Mouse (Mus musculus) gonadal fat pad, adult 2 months (tissue): ENCODE measurements around the gene Prdm1. TPM values are rescaled to one million over a fixed set of nuclear protein-coding genes. Genes with fewer than 3 reads are reported as not detected.

ENCODE experiments used
- DNase-seq: peaks from one replicate; pipeline ENCODE4 v3.0.0-alpha.2; 2012; ENCODE audit warnings: low read depth
- polyA plus RNA-seq: library from polyadenylated mRNA; depleted of rRNA; stranded (reverse); fragments of >200 nt; gene quantifications from 2 replicates; pipeline ENCODE4 v1.2.3, GENCODE M21; 2012

Prdm1 gene
- polyA plus RNA-seq, 1 experiment: 2.2 TPM

DNA sequence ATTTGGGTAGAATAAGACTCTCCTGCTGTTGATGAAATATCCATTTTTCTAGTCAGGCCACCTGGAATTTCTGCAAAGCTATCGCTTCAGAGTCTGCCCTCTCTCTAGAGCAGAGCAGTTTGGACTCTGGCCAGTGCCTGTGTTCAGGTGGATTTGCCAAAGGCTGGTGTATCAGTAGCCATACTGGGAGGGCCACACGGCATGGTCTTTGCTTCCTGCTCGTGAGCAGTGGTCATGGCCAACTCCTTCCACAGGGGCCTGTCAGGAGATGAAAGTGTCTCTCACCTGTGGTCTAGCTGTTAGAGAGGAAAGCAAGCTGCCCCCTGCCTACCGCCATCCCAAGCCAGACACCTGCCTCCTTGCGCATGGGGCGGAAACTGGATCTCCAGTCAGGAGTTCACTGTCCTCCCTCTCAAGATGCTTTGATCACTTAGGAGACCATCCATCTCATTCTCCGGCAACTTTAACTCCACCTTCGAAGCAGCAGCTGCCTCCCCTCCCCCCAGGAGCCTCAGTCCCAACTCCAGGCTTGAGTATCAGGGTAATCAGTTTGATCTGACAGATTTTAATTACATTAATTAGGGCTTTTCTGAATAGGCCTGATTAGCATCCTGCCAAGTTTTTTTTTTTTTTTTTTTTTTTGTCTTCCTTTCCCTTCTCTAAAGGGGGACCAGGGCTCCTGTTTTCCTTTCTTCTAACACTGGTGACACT lies 35.3 kb downstream of the Prdm1 start:
- no peak for DNase-seq

DNA sequence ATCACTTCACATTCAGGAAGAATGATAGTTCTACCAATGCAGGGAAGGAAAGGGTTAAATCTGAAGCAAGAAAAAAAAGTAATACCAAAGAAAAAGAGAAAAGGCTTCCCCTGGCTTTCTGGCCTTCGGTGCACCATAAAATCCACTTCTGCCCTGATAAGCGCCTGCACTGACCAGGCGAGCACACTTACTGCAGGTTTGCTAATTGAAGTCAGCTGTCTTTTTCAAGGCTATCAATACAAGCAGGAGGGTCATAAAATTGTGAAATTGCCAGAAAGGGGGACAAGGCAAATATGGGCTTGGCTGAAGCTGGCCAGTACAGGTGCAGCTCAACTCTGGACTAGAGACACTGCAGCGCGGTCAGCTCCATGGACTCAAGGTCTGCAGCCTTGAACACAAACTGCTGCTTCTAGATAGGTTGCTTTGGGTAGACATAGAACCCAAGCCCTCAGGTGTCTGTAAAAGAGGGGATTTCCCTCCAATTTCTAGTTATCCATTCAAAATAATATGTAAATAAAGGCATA lies 37.3 kb downstream of the Prdm1 start:
- DNase-seq: no peak

DNA sequence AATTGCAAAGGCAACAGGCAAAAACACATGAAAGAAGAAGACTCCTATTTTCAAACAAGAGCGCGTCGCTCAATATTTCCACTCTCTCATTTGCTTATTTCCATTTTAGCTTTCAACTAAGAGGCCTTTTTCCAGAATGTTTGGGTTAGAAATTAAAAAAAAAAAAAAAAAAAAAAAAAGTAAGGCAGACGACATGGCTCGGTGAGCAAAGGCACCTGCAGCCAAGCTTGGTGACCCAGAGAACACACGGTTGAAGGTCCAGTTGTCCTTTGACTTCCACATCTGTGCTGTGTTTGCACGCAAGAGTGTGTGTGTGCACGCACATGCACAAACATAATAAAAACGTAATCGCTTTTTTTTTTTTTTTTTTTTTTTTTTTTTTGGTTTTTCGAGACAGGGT lies 41.2 kb downstream of the Prdm1 start:
- no peak for DNase-seq

DNA sequence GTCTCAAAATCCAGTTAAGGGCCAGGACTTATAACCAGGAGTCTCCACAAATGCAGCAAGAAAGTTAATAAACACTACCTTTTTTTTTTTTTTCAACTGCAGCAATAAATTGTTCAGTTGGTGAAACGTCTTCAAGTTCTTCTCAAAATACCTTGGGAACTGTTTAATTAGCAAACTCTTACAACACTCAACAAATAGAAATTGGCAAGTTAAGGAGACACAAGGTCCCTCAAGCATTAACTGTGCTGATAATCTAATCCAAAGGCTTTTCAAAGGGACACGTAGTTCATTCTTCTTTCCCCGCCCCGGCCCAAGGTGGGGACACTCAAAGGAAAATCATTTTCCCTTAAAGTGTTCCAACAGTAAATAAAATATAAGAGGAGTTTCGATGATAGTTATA lies 44.2 kb downstream of the Prdm1 start:
- no peak for DNase-seq

GRCm38 (mm10) chr10:44483116-44483515 lies 45.2 kb downstream of the Prdm1 start:
- DNase-seq: no peak

DNA sequence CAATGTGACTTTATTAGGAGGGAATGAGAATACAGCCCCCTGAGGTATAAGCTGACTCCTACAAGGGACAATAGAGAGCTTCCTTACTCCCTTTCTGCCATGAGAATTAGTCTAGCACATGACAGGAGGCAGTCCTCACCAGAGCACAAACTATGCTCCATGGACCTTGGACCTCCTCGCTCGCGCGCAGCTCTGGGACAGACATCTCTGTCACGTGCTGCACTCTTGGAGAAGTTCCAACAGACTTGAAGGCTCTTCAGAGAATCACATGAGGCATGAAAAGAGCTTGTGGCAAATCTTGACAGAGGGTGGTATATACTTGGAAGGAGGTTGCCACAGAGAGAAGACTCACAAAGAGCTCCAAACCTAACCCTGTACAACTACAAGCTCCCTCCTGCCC lies 46.9 kb downstream of the Prdm1 start:
- DNase-seq: no peak

DNA sequence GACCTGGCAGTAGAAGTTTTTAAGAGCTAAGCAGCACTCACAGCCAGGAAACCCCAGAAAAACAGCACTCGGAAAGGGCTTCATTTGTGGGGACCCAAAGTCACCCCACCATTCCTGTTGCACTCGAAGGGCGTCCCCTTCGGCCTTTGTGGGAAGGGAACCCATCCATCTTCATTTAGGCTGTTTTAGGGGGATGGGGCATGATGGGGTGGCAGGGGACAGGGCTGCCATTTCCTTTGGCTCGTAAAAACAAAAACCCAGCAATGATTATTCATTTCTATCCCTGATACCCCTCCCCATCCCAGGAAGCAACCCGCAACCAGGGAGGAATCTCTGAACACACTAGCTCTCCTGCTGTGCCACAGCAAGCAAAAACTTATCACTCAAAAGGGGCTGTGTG lies 49.0 kb downstream of the Prdm1 start:
- no peak for DNase-seq

DNA sequence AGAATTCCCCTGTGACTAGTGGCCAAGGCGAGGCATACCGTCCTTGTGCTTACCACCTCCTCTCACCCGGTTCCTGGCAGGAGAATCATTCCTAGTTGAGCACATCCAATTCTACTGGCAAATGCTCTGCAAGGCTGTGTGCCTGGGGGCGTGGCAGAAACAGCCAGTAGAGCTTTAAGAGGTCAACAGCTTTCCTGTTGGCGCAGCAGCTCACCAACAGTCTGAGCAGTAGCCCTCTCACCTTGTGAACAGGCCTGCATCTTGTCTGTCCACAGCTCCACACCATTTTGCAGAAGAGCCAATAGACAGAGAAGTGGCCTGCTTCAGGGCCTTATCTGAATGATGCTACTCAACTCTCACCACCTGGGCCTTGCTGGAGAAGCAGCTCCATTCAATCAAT lies 50.2 kb downstream of the Prdm1 start:
- DNase-seq: no peak

- no peak for DNase-seq
These were observed 51.1 kb downstream of the Prdm1 start for GRCm38 (mm10) chr10:44477240-44477639.

DNA sequence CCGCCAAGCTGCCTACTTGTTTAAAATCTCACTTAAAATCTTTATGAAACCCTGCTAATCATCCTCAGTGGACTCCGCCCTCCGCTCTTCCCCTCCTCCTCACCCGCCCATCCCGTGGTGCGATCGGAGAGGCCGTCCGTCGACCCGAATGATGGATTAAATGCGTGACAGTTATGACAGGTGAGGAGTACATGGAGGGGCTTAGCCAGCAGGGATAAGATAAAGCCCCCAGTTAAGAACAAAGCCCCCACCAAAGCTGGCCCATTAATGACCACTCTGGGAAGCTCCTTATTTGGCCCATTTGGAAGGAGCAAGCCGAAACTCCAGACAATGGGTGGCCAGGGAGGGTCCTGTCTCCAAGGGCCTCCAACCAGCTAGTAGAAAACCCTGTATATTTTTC lies 51.8 kb downstream of the Prdm1 start:
- DNase-seq: no peak

- no peak for DNase-seq
These were observed 52.9 kb downstream of the Prdm1 start for GRCm38 (mm10) chr10:44475376-44475775.

GRCm38 (mm10) chr10:44474256-44474655 lies 54.0 kb downstream of the Prdm1 start:
- no peak for DNase-seq

DNA sequence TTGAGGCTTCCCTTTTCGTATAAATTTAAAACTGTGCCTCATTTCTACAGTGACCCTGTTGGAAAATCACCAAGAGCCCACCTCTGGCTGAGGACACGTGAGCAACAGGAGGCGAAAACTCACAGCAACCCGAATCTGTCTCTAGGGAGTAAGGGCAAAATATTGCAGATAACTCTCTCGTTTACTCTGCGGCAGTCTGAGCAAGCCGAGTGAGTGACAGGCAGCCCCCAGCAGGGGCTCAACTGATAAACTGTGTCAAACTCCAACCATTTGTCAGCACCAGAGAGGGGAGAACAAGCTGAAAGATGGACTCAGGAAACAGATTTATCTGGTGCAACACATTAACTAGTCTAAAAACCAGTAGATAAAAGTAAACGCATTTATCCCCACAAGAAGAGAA lies 62.7 kb downstream of the Prdm1 start:
- no peak for DNase-seq

DNA sequence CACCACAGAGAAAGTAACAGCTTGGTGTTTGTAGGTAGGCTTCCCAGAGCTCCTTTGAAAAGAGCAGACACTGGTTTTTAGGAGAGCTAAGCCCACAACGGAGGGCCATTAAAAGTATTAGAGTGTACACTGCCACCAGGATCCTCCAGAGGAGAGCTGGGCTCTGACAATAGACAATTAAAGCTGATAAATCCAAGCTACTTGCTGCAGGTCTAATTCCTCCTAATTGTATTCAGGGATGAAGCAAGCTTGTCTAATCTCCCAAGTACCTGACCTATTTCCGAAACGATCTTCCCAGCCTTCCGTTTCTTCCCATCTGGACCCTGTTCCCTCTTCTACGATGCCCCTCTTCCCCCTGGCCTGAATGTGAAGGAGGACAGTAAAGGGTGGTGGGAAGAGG lies 63.7 kb downstream of the Prdm1 start:
- no peak for DNase-seq

GRCm38 (mm10) chr10:44463856-44464255 lies 64.4 kb downstream of the Prdm1 start:
- no peak for DNase-seq

DNA sequence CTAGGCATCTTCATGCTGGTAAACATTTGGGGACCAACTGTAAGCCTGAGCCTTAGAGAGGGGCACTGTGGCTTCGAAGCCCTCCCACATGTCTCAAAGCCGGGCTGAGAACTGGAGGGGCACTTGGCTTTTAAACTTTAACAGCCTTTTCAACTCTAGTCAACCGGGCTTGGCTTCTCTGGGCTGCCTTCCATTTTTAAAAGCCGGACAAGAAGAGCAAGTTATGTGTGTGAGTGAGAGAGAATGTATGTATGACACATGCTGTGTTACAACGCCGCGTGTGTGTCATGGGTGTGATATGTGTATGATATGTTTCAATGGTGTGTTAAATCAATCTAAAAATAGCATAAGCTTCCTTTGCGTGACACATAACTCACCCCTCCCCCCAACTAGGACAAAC lies 66.0 kb downstream of the Prdm1 start:
- no peak for DNase-seq

- no peak for DNase-seq
These were observed 67.2 kb downstream of the Prdm1 start for GRCm38 (mm10) chr10:44461063-44461462.

DNA sequence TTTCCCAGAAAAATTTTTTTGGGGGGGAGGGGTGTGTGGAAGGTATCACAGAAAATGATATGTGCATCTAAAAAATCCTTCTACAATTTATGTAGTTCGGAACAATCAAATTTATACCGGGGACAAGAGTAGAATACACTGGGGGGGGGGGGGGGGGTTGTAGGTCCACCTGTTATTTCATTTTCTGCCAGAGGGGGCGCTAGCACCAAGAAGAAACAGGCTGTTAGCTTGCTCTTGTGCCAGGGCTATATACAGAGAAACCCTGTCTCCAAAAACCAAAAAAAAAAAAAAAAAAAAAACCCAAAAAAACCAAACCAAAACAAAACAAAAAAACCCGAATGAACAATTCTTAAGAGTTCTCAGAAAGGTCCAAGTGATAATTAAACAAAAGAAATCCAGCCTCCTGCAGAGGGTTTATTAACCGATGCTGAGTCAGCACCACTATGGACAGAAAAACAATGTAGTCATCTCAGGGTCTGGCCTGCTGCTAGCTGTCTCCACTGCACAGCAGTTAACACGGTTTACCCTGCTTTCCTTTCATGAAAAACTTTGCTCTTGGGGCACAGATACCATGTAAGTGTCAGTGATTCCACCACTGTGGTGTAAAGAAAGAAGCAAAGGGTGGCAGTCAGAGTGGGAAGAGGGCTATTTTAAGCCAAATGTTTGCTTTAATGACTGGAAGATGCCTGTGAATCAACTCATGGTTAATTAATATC lies 68.0 kb downstream of the Prdm1 start:
- DNase-seq: no peak

GRCm38 (mm10) chr10:44459321-44460000 lies 68.8 kb downstream of the Prdm1 start:
- DNase-seq: no peak

- DNase-seq: no peak
These were observed 69.6 kb downstream of the Prdm1 start for GRCm38 (mm10) chr10:44458534-44459315.

GRCm38 (mm10) chr10:44457791-44458533 lies 70.3 kb downstream of the Prdm1 start:
- DNase-seq: no peak
